Mouse (Mus musculus) brown adipose tissue, adult 24 weeks (tissue): ENCODE data around the gene 1600014C23Rik. TPM values are rescaled to one million over a fixed set of nuclear protein-coding genes. Genes with fewer than 3 reads are reported as not detected.

Experiments used
- H3K27ac ChIP-seq: fragments of 200-500 bp; replicated peaks from 2 replicates; pipeline ENCODE4 v1.5.1; 2012; ENCODE audit warnings: low read depth, mild to moderate bottlenecking, low read length
- H3K4me1 ChIP-seq: fragments of 200-500 bp; 2 replicates; pipeline ENCODE4 v1.6.1; 2012; ENCODE audit warnings: low read length, mixed read lengths; ENCODE audit not compliant: control insufficient read depth, insufficient read depth, insufficient read length
- H3K4me3 ChIP-seq: fragments of 200-500 bp; 2 replicates; pipeline ENCODE4 v1.5.1; 2012; ENCODE audit warnings: low read depth, mild to moderate bottlenecking, low read length, moderate library complexity; ENCODE audit not compliant: insufficient read depth
- polyA plus RNA-seq: library from polyadenylated mRNA; stranded (reverse); fragments of >200 nt; gene quantifications from 2 replicates; pipeline ENCODE4 v1.2.4, GENCODE M21; 2012; ENCODE audit not compliant: missing spikeins, insufficient read depth, insufficient read length

Gene 1600014C23Rik
- polyA plus RNA-seq, 1 experiment = not detected

- Histone ChIP-seq H3K27ac (no peak overlapping the region), H3K4me3 (peak overlapping the region; percentile 60), H3K4me1 (no peaks in the 10 kb centered on the region)
Observed at GRCm38 (mm10) chr17:45723732-45724573, 9.7 kb downstream of the 1600014C23Rik start.

GRCm38 (mm10) chr17:45718323-45718722, 15.3 kb downstream of the 1600014C23Rik start:
- H3K4me3 ChIP-seq = no peak overlapping the region
- no peaks in the 10 kb centered on the region for H3K4me1 ChIP-seq
- no peak overlapping the region for H3K27ac ChIP-seq

GRCm38 (mm10) chr17:45711525-45711924, 22.1 kb downstream of the 1600014C23Rik start:
- Histone ChIP-seq H3K4me3 (no peak overlapping the region), H3K4me1 (no peaks in the 10 kb centered on the region), H3K27ac (no peak overlapping the region)

- Histone ChIP-seq H3K4me3 (no peak overlapping the region), H3K27ac (no peak overlapping the region), H3K4me1 (no peaks in the 10 kb centered on the region)
Observed at GRCm38 (mm10) chr17:45710407-45710806, 23.2 kb downstream of the 1600014C23Rik start.

GRCm38 (mm10) chr17:45709829-45710228, 23.8 kb downstream of the 1600014C23Rik start:
- Histone ChIP-seq H3K4me1 (no peaks in the 10 kb centered on the region), H3K4me3 (no peak overlapping the region), H3K27ac (no peak overlapping the region)

- no peak overlapping the region for H3K27ac ChIP-seq
- H3K4me3 ChIP-seq = no peak overlapping the region
- no peaks in the 10 kb centered on the region for H3K4me1 ChIP-seq
Observed at GRCm38 (mm10) chr17:45708179-45708578, 25.5 kb downstream of the 1600014C23Rik start.

GRCm38 (mm10) chr17:45707376-45707775, 26.3 kb downstream of the 1600014C23Rik start:
- Histone ChIP-seq H3K4me1 (peaks cover 3% of the 10 kb centered on the region; the same call in 1 of the 2 replicates), H3K4me3 (no peak overlapping the region), H3K27ac (no peak overlapping the region)

- Histone ChIP-seq H3K4me3 (no peak overlapping the region), H3K4me1 (peaks cover 4% of the 10 kb centered on the region; the same call in 1 of the 2 replicates), H3K27ac (no peak overlapping the region)
Observed at GRCm38 (mm10) chr17:45706796-45707195, 26.8 kb downstream of the 1600014C23Rik start.

GRCm38 (mm10) chr17:45703187-45703586, 30.5 kb downstream of the 1600014C23Rik start:
- Histone ChIP-seq H3K4me3 (no peak overlapping the region), H3K4me1 (peaks cover 6% of the 10 kb centered on the region; the same call in 1 of the 2 replicates), H3K27ac (no peak overlapping the region)

GRCm38 (mm10) chr17:45702254-45702653, 31.4 kb downstream of the 1600014C23Rik start:
- no peak overlapping the region for H3K27ac ChIP-seq
- peaks cover 6% of the 10 kb centered on the region; the same call in 1 of the 2 replicates for H3K4me1 ChIP-seq
- no peak overlapping the region for H3K4me3 ChIP-seq

- H3K27ac ChIP-seq = no peak overlapping the region
- peaks cover 6% of the 10 kb centered on the region; the same call in 1 of the 2 replicates for H3K4me1 ChIP-seq
- H3K4me3 ChIP-seq = no peak overlapping the region
Observed at GRCm38 (mm10) chr17:45701236-45701591, 32.4 kb downstream of the 1600014C23Rik start.

GRCm38 (mm10) chr17:45700496-45701235, 33.0 kb downstream of the 1600014C23Rik start:
- H3K27ac ChIP-seq = no peak overlapping the region
- peaks cover 6% of the 10 kb centered on the region; the same call in 1 of the 2 replicates for H3K4me1 ChIP-seq
- H3K4me3 ChIP-seq = no peak overlapping the region

GRCm38 (mm10) chr17:45699039-45699740, 34.5 kb downstream of the 1600014C23Rik start:
- no peak overlapping the region for H3K27ac ChIP-seq
- H3K4me1 ChIP-seq = peaks cover 9% of the 10 kb centered on the region
- H3K4me3 ChIP-seq = no peak overlapping the region

GRCm38 (mm10) chr17:45698368-45698767, 35.3 kb downstream of the 1600014C23Rik start:
- Histone ChIP-seq H3K27ac (no peak overlapping the region), H3K4me3 (no peak overlapping the region), H3K4me1 (peaks cover 14% of the 10 kb centered on the region)

- Histone ChIP-seq H3K4me1 (peaks cover 11% of the 10 kb centered on the region), H3K4me3 (no peak overlapping the region), H3K27ac (no peak overlapping the region)
Observed at GRCm38 (mm10) chr17:45696981-45697380, 36.7 kb downstream of the 1600014C23Rik start.
